Mouse (Mus musculus): Measurements from ENCODE around the gene Mto1.
"Not testable (repeated sequence)": the region's sequence is repeated elsewhere in the genome, so short reads cannot be mapped to it uniquely, and the experiment has no call there.

GRCm38 (mm10) chr9:78480227-78480626, 32.2 kb downstream of the Mto1 start:
- not testable (repeated sequence) for TF ChIP-seq CTCF, EP300 (IDR thresholded peaks at IDR 0.05; ENCODE audit: low read depth)

Measured in heart, postnatal 0 days (tissue).